Mouse (Mus musculus) hematopoietic stem cell, adult 5-6 weeks (primary cell): Measurements from ENCODE around the gene Dkk2. TPM values are rescaled to one million over a fixed set of nuclear protein-coding genes. Genes with fewer than 3 reads are reported as not detected.

Experiments used
- ATAC-seq, 2 experiments: fragments of 125-278 bp in 1 of 2; replicated peaks in 1 of 2; 2 replicates each; pipeline ENCODE4 v1.8.0; 2016 to 2017; ENCODE audit warnings: inconsistent platforms in 2 of 2, mild to moderate bottlenecking in 2 of 2, moderate number of reproducible peaks in 2 of 2, low read depth in 1 of 2, moderate TSS enrichment in 1 of 2; ENCODE audit not compliant: low FRiP score in 2 of 2, poor library complexity in 2 of 2, severe bottlenecking in 2 of 2, insufficient read depth in 1 of 2, low TSS enrichment in 1 of 2
- total RNA-seq: library from RNA; stranded (forward); fragments of 172-1452, 232-1000 nt; gene quantifications from 2 replicates; pipeline ENCODE4 v1.2.3, GENCODE M21; 2017

Gene Dkk2
- total RNA-seq, 1 experiment from 2014 or later: not detected

- peak in 1 of 2 experiments; percentile 27; a peak in 1 of 4 replicates for ATAC-seq
Observed at GRCm38 (mm10) chr3:132207469-132207868, 122.4 kb downstream of the Dkk2 start.

- no peak for ATAC-seq
Observed at GRCm38 (mm10) chr3:132211260-132211659, 126.2 kb downstream of the Dkk2 start.

- ATAC-seq: no peak
Observed at GRCm38 (mm10) chr3:132219977-132220487, 134.9 kb downstream of the Dkk2 start.

GRCm38 (mm10) chr3:132227622-132228021, 142.5 kb downstream of the Dkk2 start:
- no peak for ATAC-seq
